Mouse (Mus musculus): ENCODE results near the gene Lrrc63.

The Lrrc63 gene

DNA sequence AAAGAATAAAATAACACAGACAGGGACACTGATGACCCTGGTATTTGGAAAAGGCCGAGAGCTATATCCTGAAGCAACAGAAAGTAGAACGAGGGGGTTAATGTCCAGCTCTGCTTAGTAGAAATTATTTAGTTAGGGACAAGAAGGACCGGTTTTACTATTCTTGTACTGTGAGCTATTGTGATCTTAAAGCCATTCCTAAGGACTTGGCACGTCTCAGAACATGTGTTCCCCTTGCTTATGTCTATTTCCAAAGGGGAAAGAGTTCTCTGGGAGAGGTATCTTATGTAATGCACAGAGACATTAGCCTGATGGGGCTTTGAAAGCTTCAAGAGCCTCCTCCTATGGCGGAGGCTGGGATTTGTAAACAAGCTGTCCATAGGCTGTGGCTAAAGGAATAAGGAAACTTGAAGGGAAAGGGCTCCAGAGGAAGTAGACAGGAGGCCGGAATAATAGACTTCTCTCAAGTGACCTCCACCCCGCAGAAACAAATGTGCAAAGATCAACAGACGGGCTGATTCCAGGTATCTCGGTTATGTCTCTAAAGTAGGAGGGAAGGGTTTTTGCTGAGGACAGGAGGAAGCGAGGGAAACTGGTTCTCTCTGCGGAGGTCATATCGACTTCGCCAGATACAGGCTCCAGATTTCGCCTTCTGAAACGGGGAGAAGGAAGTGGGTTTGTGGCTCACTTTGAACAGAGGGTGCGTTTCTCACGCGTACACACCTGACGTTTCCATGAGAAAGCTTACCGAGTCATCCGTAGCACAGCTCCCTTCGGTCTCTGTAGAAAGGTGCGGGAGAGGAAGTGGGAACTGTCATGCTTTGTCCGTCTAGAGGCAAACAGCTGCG is 5.7 kb upstream of the Lrrc63 start:
- no peak for DNase-seq (ENCODE audit: low spot score)

DNA sequence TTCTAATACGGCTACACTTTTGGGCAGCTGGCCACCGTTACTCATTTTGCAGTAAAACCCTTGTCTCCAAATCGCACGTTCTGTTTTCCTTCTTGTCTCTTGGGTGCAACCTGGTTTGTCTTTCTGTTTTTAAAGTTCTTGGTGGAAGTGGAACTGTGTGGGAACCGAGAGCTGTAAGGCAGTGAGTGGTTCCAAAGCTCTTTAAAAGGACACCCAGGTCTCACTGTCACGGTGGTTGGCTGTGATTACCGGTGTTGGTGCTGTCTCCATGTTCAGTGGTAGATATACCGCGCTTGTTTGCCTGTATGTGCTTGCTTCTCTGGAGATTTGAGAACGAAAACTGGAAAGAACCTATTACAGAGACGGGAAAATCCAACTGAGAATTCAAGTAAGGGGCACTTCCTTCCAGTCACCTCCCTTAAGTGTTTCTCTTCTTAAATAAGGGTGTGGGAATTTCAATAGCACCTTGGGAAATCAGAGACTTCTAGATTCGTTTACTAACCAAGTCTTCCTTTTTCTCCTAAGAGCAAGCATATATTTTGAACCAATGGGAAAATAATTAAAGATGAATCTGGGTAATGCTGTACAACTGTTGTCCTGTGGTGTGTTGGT is 749 bp upstream of the Lrrc63 start:
- no peak for DNase-seq (ENCODE audit: low spot score)

GRCm38 (mm10) chr14:75121658-75122057 is 9.0 kb downstream of the Lrrc63 start:
- no peak for DNase-seq (ENCODE audit: low spot score)

GRCm38 (mm10) chr14:75102956-75103355 is 27.7 kb downstream of the Lrrc63 start:
- DNase-seq (ENCODE audit: low spot score), result no peak

DNA sequence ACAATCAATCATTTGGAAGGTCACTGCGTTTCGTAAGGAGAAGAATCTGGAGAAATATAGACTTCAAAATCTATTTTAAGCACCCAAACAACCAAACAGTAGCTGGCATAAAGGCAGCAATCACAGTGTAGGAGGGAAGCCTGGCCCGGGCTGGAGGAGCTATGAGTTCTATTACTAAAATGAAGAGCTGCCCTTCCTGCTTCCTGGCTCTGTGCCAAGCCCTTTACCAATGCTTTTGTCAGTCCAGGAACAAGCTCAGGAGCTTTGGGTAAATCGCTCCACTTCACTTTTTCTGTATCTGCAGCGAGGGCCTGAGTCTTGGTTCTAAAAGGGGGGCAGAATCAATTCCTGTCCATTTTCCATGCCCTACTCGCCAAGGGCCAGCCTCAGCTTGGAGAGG is 52.7 kb downstream of the Lrrc63 start:
- DNase-seq (ENCODE audit: low spot score), result no peak

GRCm38 (mm10) chr14:75075299-75076180 is 55.1 kb downstream of the Lrrc63 start:
- DNase-seq (ENCODE audit: low spot score), result no peak

DNA sequence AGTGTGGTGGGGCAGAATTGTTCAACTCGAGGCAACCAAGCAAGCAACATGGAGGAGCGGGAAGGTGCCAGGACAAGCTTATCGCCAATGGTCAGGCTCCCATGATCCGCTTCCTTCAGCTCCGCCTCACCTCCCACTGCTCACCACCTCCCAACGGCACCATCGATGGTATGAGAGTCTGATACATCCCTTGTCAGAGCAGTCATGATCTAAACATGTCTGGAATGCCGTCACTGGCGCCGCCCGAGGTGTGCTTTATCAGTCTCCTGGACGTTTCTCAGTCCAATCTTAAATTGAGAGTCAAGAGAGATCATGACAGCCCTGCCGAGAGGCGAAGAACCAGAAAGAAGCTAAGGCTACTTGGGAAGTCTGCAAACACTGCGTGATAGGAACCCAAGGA is 59.6 kb downstream of the Lrrc63 start:
- no peak for DNase-seq (ENCODE audit: low spot score)

- DNase-seq (ENCODE audit: low spot score), result no peak
Measured at GRCm38 (mm10) chr14:75069356-75069979, 61.2 kb downstream of the Lrrc63 start.

GRCm38 (mm10) chr14:75068430-75069112 is 62.1 kb downstream of the Lrrc63 start:
- no peak for DNase-seq (ENCODE audit: low spot score)

GRCm38 (mm10) chr14:75065211-75065610 is 65.5 kb downstream of the Lrrc63 start:
- DNase-seq (ENCODE audit: low spot score), result no peak

GRCm38 (mm10) chr14:75064520-75064919 is 66.2 kb downstream of the Lrrc63 start:
- DNase-seq (ENCODE audit: low spot score), result no peak

DNA sequence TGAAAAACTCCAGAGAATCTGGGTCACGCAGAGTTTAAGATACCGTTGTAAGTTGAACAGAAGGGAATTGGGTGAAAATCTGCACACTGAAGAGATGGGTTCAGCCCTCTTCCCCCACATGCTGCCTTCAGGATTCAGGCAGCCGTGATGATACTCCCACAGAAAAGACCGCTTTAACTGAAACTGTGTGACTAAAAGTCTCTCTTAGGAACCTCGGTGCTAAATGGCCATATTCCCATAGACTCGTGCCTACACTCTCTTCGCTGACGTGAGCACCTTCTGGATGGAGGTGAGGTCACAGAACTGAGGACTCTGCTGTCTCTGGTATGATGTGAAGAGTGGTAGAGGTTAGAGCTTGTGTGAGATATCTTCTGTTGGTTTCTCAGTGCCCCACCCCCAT is 66.7 kb downstream of the Lrrc63 start:
- no peak for DNase-seq (ENCODE audit: low spot score)

DNA sequence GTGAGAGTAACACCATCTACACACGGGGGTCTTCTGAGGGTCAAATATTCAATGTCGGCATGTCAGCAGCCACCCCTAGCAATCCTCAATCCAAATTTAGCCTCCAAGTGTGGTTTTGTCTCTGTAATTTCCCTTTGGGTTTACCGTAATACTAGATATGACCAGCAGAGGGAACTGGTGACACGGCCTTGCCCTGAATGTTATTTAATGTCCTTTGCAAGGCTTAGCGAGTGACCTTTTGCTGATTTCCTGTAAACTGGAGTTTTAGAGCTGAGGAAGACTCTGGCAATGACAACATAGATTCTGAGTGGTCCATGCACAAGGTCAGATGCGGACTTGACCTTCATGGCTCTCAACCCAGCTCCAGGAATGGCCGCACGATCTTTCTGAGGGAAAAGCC is 70.1 kb downstream of the Lrrc63 start:
- DNase-seq (ENCODE audit: low spot score), result no peak

DNA sequence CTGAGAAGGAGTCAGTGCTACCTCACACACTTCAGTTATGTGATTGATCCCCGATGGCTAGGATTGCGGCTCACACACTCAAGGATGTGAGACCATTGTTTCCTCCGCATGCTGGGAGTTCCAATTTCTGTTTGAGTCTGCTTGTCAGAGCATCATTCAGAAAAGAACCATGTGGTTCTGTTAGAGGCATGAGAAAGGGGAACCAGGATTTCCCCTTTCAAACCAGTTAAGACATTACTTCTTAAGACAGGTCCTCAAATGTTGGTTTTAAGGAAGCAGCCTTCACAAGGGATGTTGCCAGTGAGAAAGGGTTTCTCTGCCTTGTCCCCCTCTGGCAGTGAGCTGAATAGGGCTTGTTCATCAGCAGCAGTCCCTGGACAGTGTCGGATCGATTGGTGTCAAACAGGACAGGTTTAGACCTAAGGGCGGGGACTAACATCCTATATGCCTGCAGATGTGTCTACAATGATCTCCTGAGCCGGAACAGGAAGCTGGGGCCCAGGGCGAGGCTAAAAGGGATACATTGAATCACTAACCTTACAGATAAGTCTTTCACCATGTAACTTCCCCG is 73.7 kb downstream of the Lrrc63 start:
- DNase-seq (ENCODE audit: low spot score), result no peak

GRCm38 (mm10) chr14:75054455-75055343 is 76.0 kb downstream of the Lrrc63 start:
- peak; percentile 21 for DNase-seq (ENCODE audit: low spot score)

DNA sequence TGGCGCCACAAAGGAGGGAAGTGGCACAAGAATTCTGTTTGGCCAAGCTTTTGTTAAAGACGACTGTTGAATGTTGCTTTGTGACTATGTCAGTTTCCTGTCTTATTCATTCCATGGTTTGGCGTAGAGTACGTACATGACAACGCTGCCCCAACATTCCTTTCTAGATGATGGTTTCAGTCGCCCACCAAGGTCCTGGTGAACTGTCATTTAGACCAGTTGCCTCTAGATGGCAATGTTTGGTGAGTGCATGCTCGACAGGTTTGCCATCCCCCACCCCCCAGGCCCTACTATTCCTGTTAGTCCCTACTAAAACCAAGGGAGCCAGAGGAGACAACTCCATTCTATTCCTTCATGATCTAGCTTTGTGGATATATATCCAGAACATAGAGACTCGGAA is 78.2 kb downstream of the Lrrc63 start:
- DNase-seq (ENCODE audit: low spot score), result no peak

DNA sequence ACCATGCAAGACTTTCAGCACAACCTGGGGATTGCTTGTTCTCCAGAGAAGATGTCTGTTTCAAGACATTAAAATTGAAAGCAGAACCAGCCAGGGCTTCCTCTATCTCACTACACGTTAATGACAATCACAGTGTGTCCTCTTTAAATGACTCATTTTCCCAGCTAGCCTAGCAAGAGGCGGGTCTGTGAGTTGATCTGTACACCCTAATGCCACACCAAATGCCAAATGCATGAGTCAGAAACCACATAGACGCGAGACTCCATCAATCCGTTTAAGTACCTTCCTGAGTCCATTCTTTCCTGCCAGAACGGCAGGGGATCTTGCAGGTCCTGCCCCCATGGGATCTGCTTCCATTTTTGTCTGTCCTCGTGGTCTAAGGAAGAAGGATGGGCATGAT is 85.5 kb downstream of the Lrrc63 start:
- no peak for DNase-seq (ENCODE audit: low spot score)

DNA sequence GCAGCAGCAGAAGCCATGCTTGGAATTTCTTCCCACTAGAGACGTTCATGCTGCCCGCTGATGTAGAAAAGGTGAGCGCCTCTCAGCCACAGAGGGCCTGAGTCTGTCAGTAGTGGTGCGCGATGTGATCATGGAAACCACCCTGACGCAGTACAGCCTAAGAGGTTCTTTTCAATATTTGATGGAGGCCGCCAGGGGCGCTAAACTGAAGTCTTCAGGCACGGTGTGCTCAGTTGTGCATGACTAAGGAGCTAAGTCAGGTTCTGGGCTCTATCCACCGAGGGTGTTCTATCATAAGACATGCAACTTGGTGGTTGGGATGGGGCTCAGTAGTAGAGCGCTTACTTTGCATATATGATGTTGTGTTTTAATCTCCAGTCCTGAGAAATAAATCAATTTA is 95.2 kb downstream of the Lrrc63 start:
- DNase-seq (ENCODE audit: low spot score), result no peak

Data from ovary, adult 18-20 months (tissue).